22 mouse cellular contexts compared by ENCODE assay signal in the genomic region with DNA sequence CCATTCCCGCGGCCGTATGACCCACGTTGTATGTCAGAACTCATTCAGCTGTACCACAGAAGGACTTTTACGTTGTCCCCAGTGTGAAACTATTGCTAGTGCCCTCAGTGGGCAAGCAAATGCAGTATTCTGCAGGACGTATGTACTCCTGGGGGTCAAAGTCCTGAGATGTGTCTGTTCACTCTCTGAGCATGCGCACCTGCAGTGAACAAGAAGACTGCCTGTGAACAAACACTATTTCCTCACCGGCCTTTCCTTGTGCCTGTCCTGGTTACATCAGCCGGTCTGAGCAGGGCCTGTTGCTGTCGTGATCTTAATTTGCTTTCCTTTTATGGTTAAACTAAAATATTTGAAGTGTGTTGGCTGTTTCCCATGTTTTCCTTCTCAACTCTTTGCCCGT.
DNase-seq lines count a peak whose midpoint lies in the region; ATAC-seq lines count a peak whose summit lies in the region.
"Had no signal": no experiment of that assay in that cellular context is flagged by ENCODE, and none has a peak within 500 bp of the region (broad histone marks: within the 10 kb centered on the region; RNA-seq: fewer than 3 reads in every experiment).

No protein-coding gene starts in this region.

- no peak overlapping the region for H3K4me2 ChIP-seq in liver, embryonic 15.5 days
- H3K4me2 ChIP-seq: embryonic facial prominence, embryonic 12.5 days; forebrain, embryonic 13.5 days; heart, embryonic 13.5 days; hindbrain, embryonic 15.5 days had no signal

- 78% methylated on average over 11 of the region's 11 CpGs for WGBS in liver, embryonic 15.5 days (ENCODE audit: insufficient replicate concordance)
- WGBS in forebrain, embryonic 10.5 days = 92% methylated on average over 11 of the region's 11 CpGs

- H3K4me1 ChIP-seq in liver, embryonic 15.5 days (replicated peaks) = peaks cover 19% of the 10 kb centered on the region
- H3K4me1 ChIP-seq in forebrain, embryonic 10.5 days = peaks cover 29% of the 10 kb centered on the region

- ATAC-seq in liver, embryonic 15.5 days (ENCODE audit: insufficient read depth) = peak; percentile 48; the same call in 1 of the 2 replicates
- ATAC-seq: CD4-positive, CD25-positive, alpha-beta regulatory T cell, adult 4 months; forebrain, embryonic 13.5 days; forebrain, postnatal 0 days had no signal

- no peaks in the 10 kb centered on the region for H3K27me3 ChIP-seq in liver, embryonic 15.5 days
- no peaks in the 10 kb centered on the region for H3K27me3 ChIP-seq in forebrain, embryonic 10.5 days (ENCODE audit: poor library complexity, severe bottlenecking)
- H3K27me3 ChIP-seq: embryonic facial prominence, embryonic 12.5 days; forebrain, embryonic 13.5 days; heart, embryonic 13.5 days; hindbrain, embryonic 15.5 days had no signal

- no peaks in the 10 kb centered on the region for H3K9me3 ChIP-seq in liver, embryonic 15.5 days (replicated peaks)
- H3K9me3 ChIP-seq in forebrain, embryonic 10.5 days = no peaks in the 10 kb centered on the region
- H3K9me3 ChIP-seq: embryonic facial prominence, embryonic 12.5 days; forebrain, embryonic 13.5 days; G1E; heart, embryonic 13.5 days; hindbrain, embryonic 15.5 days had no signal

- DNase-seq in adrenal gland, postnatal 14 days = peak; percentile 2
- DNase-seq in adrenal gland, postnatal 36 days = no peak
- peak; percentile 18 for DNase-seq in ZHBTc4 (ENCODE audit: low read depth, low spot score)
- peak; percentile 69 for DNase-seq in yolk sac, embryonic 10.5 days (ENCODE audit: low spot score)
- no peak for DNase-seq in forebrain, embryonic 10.5 days (ENCODE audit: extremely low spot score, low spot score)
- DNase-seq in retina, postnatal 1 day = no peak
- DNase-seq: adrenal gland, adult 2 months; B cell, adult 2 months; cerebellum, adult 11 months; cerebellum, adult 8-10 months; cerebellum, postnatal 25 days; forebrain, postnatal 0 days; gastrocnemius, adult 2 months; gastrocnemius, postnatal 25 days; heart, postnatal 36 days had no signal

- no peaks in the 10 kb centered on the region for H3K36me3 ChIP-seq in liver, embryonic 15.5 days (replicated peaks)
- no peaks in the 10 kb centered on the region for H3K36me3 ChIP-seq in forebrain, embryonic 10.5 days (replicated peaks)
- H3K36me3 ChIP-seq: embryonic facial prominence, embryonic 12.5 days; heart, embryonic 13.5 days; hindbrain, embryonic 15.5 days had no signal

- H3K4me3 ChIP-seq in liver, embryonic 15.5 days (replicated peaks) = no peak overlapping the region
- no peak overlapping the region for H3K4me3 ChIP-seq in forebrain, embryonic 10.5 days
- H3K4me3 ChIP-seq: embryonic facial prominence, embryonic 12.5 days; forebrain, embryonic 13.5 days; gastrocnemius, adult 2 months; heart, embryonic 13.5 days; hindbrain, embryonic 15.5 days had no signal

- no peak overlapping the region for H3K9ac ChIP-seq in liver, embryonic 15.5 days
- H3K9ac ChIP-seq: embryonic facial prominence, embryonic 12.5 days; forebrain, embryonic 13.5 days; forebrain, postnatal 0 days; heart, embryonic 13.5 days; hindbrain, embryonic 15.5 days had no signal

- no peak overlapping the region for H3K27ac ChIP-seq in liver, embryonic 15.5 days (replicated peaks)
- no peak overlapping the region for H3K27ac ChIP-seq in forebrain, embryonic 10.5 days
- H3K27ac ChIP-seq: embryonic facial prominence, embryonic 12.5 days; forebrain, embryonic 13.5 days; gastrocnemius, adult 2 months; heart, embryonic 13.5 days; hindbrain, embryonic 15.5 days had no signal

Comparison
In these comparisons a context has a peak if more than half of its experiments do, and no peak if none do; other contexts are left out.
1. DNase-seq: peak in adrenal gland, postnatal 14 days (single experiment), ZHBTc4 (single experiment) and yolk sac, embryonic 10.5 days (single experiment); none in adrenal gland, postnatal 36 days (0 of 2), forebrain, embryonic 10.5 days (single experiment) and retina, postnatal 1 day (single experiment).